In genomic region chr14:8214299-8215207, GRCm38 (mm10) we compare ENCODE assay signal across 8 mouse cellular contexts. TPM values are rescaled to one million over a fixed set of nuclear protein-coding genes. Genes with fewer than 3 reads are reported as not detected.
DNase-seq lines count a peak whose midpoint lies in the region; ATAC-seq and TF ChIP-seq lines count a peak whose summit lies in the region.

No protein-coding gene starts in this region.

- H3K27me3 ChIP-seq in intestine, embryonic 14.5 days (replicated peaks; ENCODE audit: control insufficient read depth, insufficient read depth, low read length) = no peaks in the 10 kb centered on the region
- 0 out of 2 replicates have a peak, but pooled peaks cover 10% of the 10 kb centered on the region for H3K27me3 ChIP-seq in limb, embryonic 12.5 days
- peaks cover 37% of the 10 kb centered on the region for H3K27me3 ChIP-seq in midbrain, embryonic 12.5 days

- peak overlapping the region; percentile 99 for H3K4me3 ChIP-seq in cortical plate, adult 2 months (ENCODE audit: insufficient read depth, low read length)
- H3K4me3 ChIP-seq in intestine, embryonic 14.5 days (ENCODE audit: low read depth, low read length) = peak overlapping the region; percentile 65
- H3K4me3 ChIP-seq in limb, embryonic 12.5 days (replicated peaks) = peak overlapping the region; percentile 70
- H3K4me3 ChIP-seq in midbrain, embryonic 12.5 days = peak overlapping the region; percentile 67

- peaks cover 6% of the 10 kb centered on the region; the same call in 1 of the 2 replicates for H3K4me1 ChIP-seq in cortical plate, adult 2 months (ENCODE audit: control insufficient read depth, insufficient read depth, low read length)
- H3K4me1 ChIP-seq in intestine, embryonic 14.5 days (replicated peaks; ENCODE audit: control insufficient read depth, insufficient read depth, low read length) = peaks cover 10% of the 10 kb centered on the region
- H3K4me1 ChIP-seq in limb, embryonic 12.5 days (replicated peaks) = peaks cover 28% of the 10 kb centered on the region
- H3K4me1 ChIP-seq in midbrain, embryonic 12.5 days = peaks cover 25% of the 10 kb centered on the region

- no peak for TF ChIP-seq POLR2A in cortical plate, adult 2 months (IDR thresholded peaks at IDR 0.05; ENCODE audit: extremely low read depth, insufficient read depth, low read length)

- 3% methylated on average over 53 of the region's 63 CpGs for WGBS in intestine, embryonic 14.5 days
- WGBS in limb, embryonic 12.5 days = 4% methylated on average over 47 of the region's 63 CpGs
- WGBS in midbrain, embryonic 12.5 days = 2% methylated on average over 63 of the region's 63 CpGs

- TF ChIP-seq CTCF in cortical plate, adult 2 months (IDR thresholded peaks at IDR 0.05; ENCODE audit: extremely low read depth, insufficient read depth, low read length) = no peak

- peak; percentile 4 to 59 for DNase-seq in urinary bladder, adult 18-20 months (ENCODE audit: low spot score in 2 of 2)
- no peak for DNase-seq in urinary bladder, adult 2 months (ENCODE audit: low spot score)
- peak; percentile 80 for DNase-seq in gastrocnemius, postnatal 10 days
- DNase-seq in intestine, embryonic 14.5 days (ENCODE audit: low spot score) = peak; percentile 84
- DNase-seq in spleen, postnatal 36 days (ENCODE audit: low spot score in 2 of 2) = peak; percentile 5 to 28

- peak; percentile 82 for ATAC-seq in intestine, embryonic 14.5 days (replicated peaks; ENCODE audit: low FRiP score, low TSS enrichment, low read depth)
- ATAC-seq in limb, embryonic 12.5 days (ENCODE audit: insufficient number of reproducible peaks, insufficient read depth, low FRiP score, low TSS enrichment, low read depth) = peak; percentile 57
- ATAC-seq in midbrain, embryonic 12.5 days (ENCODE audit: low FRiP score, low read depth) = peak; percentile 86

- peak overlapping the region; percentile 100 for H3K27ac ChIP-seq in cortical plate, adult 2 months (ENCODE audit: insufficient read depth, low read length)
- peak overlapping the region; percentile 81 for H3K27ac ChIP-seq in intestine, embryonic 14.5 days (ENCODE audit: low read depth)
- peak overlapping the region; percentile 73 for H3K27ac ChIP-seq in limb, embryonic 12.5 days
- peak overlapping the region; percentile 83 for H3K27ac ChIP-seq in midbrain, embryonic 12.5 days (replicated peaks)

- no peaks in the 10 kb centered on the region for H3K36me3 ChIP-seq in intestine, embryonic 14.5 days (ENCODE audit: control insufficient read depth, insufficient read depth, low read length)
- H3K36me3 ChIP-seq in limb, embryonic 12.5 days = no peaks in the 10 kb centered on the region
- H3K36me3 ChIP-seq in midbrain, embryonic 12.5 days = no peaks in the 10 kb centered on the region

- H3K4me2 ChIP-seq in intestine, embryonic 14.5 days (ENCODE audit: low read length) = peak overlapping the region; percentile 84
- H3K4me2 ChIP-seq in limb, embryonic 12.5 days = peak overlapping the region; percentile 87
- peak overlapping the region; percentile 74 for H3K4me2 ChIP-seq in midbrain, embryonic 12.5 days (replicated peaks)

- H3K9ac ChIP-seq in intestine, embryonic 14.5 days (ENCODE audit: low read length) = peak overlapping the region; percentile 77
- peak overlapping the region; percentile 83 for H3K9ac ChIP-seq in limb, embryonic 12.5 days (replicated peaks)
- H3K9ac ChIP-seq in midbrain, embryonic 12.5 days (replicated peaks) = peak overlapping the region; percentile 83

- H3K9me3 ChIP-seq in intestine, embryonic 14.5 days (ENCODE audit: control insufficient read depth, low read length) = no peaks in the 10 kb centered on the region
- no peaks in the 10 kb centered on the region for H3K9me3 ChIP-seq in limb, embryonic 12.5 days
- H3K9me3 ChIP-seq in midbrain, embryonic 12.5 days = no peaks in the 10 kb centered on the region

RNA-seq across cellular contexts. Expression of gene Kctd6, which starts 0.6 kb away (rescaled TPM):
- 13.3 and 13.7 TPM in 2 replicates for polyA plus RNA-seq in urinary bladder, adult 2 months (2012; rRNA removed)
- polyA plus RNA-seq in cortical plate, adult 2 months (2012; rRNA removed) = 36.7 and 38.8 TPM in 2 replicates
- 1 to 10 TPM; 8.8 to 9.3 TPM for total RNA-seq in gastrocnemius, postnatal 10 days (2021)
- polyA plus RNA-seq in intestine, embryonic 14.5 days (2014; fragmentation: Nextera tagmentation; extraction: Ambion mirVana) = 5.3 and 6.0 TPM in 2 replicates
- 16.1 and 21.7 TPM in 2 replicates for polyA plus RNA-seq in limb, embryonic 12.5 days (2016; fragmentation: Nextera tagmentation; extraction: Ambion mirVana)
- polyA plus RNA-seq in midbrain, embryonic 12.5 days (2016; fragmentation: Nextera tagmentation; extraction: Ambion mirVana) = 9.1 and 9.2 TPM in 2 replicates

RNA-seq across cellular contexts. Expression of gene Pdhb, which starts 41.7 kb away (rescaled TPM):
- polyA plus RNA-seq in urinary bladder, adult 2 months (2012; rRNA removed) = 112 and 136 TPM in 2 replicates
- polyA plus RNA-seq in cortical plate, adult 2 months (2012; rRNA removed) = 198 and 200 TPM in 2 replicates
- total RNA-seq in gastrocnemius, postnatal 10 days (2021) = 100 to 1,000 TPM; 310 to 359 TPM
- 184 and 200 TPM in 2 replicates for polyA plus RNA-seq in intestine, embryonic 14.5 days (2014; fragmentation: Nextera tagmentation; extraction: Ambion mirVana)
- 200 TPM in 2 replicates for polyA plus RNA-seq in limb, embryonic 12.5 days (2016; fragmentation: Nextera tagmentation; extraction: Ambion mirVana)
- 202 and 213 TPM in 2 replicates for polyA plus RNA-seq in midbrain, embryonic 12.5 days (2016; fragmentation: Nextera tagmentation; extraction: Ambion mirVana)

RNA-seq across cellular contexts. Expression of gene Acox2, which starts 44.6 kb away (rescaled TPM):
- 0.14 and 0.15 TPM in 2 replicates for polyA plus RNA-seq in urinary bladder, adult 2 months (2012; rRNA removed)
- 0.06 TPM in 2 replicates for polyA plus RNA-seq in cortical plate, adult 2 months (2012; rRNA removed)
- under 1 TPM in 1 of 2 experiments, not detected in 1; 0.70 TPM for total RNA-seq in gastrocnemius, postnatal 10 days (2021)
- polyA plus RNA-seq in intestine, embryonic 14.5 days (2014; fragmentation: Nextera tagmentation; extraction: Ambion mirVana) = 0.35 TPM in 1 of 2 replicates, not detected in the other
- not detected in 2 replicates for polyA plus RNA-seq in limb, embryonic 12.5 days (2016; fragmentation: Nextera tagmentation; extraction: Ambion mirVana)
- polyA plus RNA-seq in midbrain, embryonic 12.5 days (2016; fragmentation: Nextera tagmentation; extraction: Ambion mirVana) = not detected in 2 replicates
